In genomic region chr8:120685097-120685496, GRCm38 (mm10) we compare ENCODE assay signal across 8 mouse cellular contexts. TPM values are rescaled to one million over a fixed set of nuclear protein-coding genes. Genes with fewer than 3 reads are reported as not detected.
DNase-seq lines count a peak whose midpoint lies in the region.
"Had no signal": no experiment of that assay in that cellular context is flagged by ENCODE, and none has a peak within 500 bp of the region (broad histone marks: within the 10 kb centered on the region; RNA-seq: fewer than 3 reads in every experiment).

No protein-coding gene starts in this region.

- intact Hi-C loops in left cerebral cortex, postnatal 25 days (cut with DNase I): no loop called here

- peak; percentile 58 for DNase-seq in ZHBTc4 (ENCODE audit: low read depth, low spot score)
- peak; percentile 83 for DNase-seq in adrenal gland, postnatal 10 days
- DNase-seq in heart, adult 9 months (ENCODE audit: low spot score in 2 of 2): peak; percentile 70 to 71
- peak; percentile 64 for DNase-seq in lung, postnatal 25 days (ENCODE audit: low spot score)
- no peak for DNase-seq in left cerebral cortex, postnatal 25 days (ENCODE audit: low spot score in 2 of 2)
- no peak for DNase-seq in cerebellum, postnatal 25 days
- DNase-seq in embryo, embryonic 10.5 days (ENCODE audit: low spot score): no peak
- DNase-seq: cerebellum, adult 2 months had no signal

RNA-seq across cellular contexts. Expression of gene Emc8, which starts 16.7 kb away (rescaled TPM):
- 100 to 1,000 TPM; 113 to 117 TPM for total RNA-seq in adrenal gland, postnatal 10 days (2021)
- 10 to 100 TPM; 65.2 to 67.0 TPM for total RNA-seq in left cerebral cortex, postnatal 25 days (2021)

RNA-seq across cellular contexts. Expression of gene Cox4i1, which starts 17.1 kb away (rescaled TPM):
- 1,000 to 10,000 TPM; 2,747 to 2,903 TPM for total RNA-seq in adrenal gland, postnatal 10 days (2021)
- total RNA-seq in left cerebral cortex, postnatal 25 days (2021): 1,000 to 10,000 TPM; 1,169 to 1,197 TPM

RNA-seq across cellular contexts. Expression of gene Gm27021, which starts 17.2 kb away (rescaled TPM):
- not detected for total RNA-seq in adrenal gland, postnatal 10 days (2021)
- under 1 TPM in 1 of 2 experiments, not detected in 1; 0.62 TPM for total RNA-seq in left cerebral cortex, postnatal 25 days (2021)

RNA-seq across cellular contexts. Expression of gene 1190005I06Rik, which starts 37.7 kb away (rescaled TPM):
- 10 to 100 TPM; 28.3 to 32.8 TPM for total RNA-seq in adrenal gland, postnatal 10 days (2021)
- total RNA-seq in left cerebral cortex, postnatal 25 days (2021): 1 to 10 TPM; 8.6 TPM

RNA-seq across cellular contexts. Expression of gene Irf8, which starts 51.1 kb away (rescaled TPM):
- total RNA-seq in adrenal gland, postnatal 10 days (2021): 10 to 100 TPM; 18.9 to 21.8 TPM
- 1 to 10 TPM; 4.9 to 5.8 TPM for total RNA-seq in left cerebral cortex, postnatal 25 days (2021)

Comparison
In these comparisons a context has a peak if more than half of its experiments do, and no peak if none do; other contexts are left out.
1. DNase-seq: peak in ZHBTc4 (single experiment), adrenal gland, postnatal 10 days (single experiment), heart, adult 9 months (2 of 2) and lung, postnatal 25 days (single experiment); none in left cerebral cortex, postnatal 25 days (0 of 2), cerebellum, postnatal 25 days (0 of 2) and embryo, embryonic 10.5 days (single experiment).